Mouse (Mus musculus) G1E (cell line): Measurements from ENCODE around the gene Ccdc154.

Experiments used
- GATA1 ChIP-seq: IDR thresholded peaks from 2 replicates; pipeline ENCODE4 v1.6.1; 2012; ENCODE audit warnings: borderline replicate concordance, low read length, inconsistent platforms, mixed read lengths
- TAL1 ChIP-seq: conservative IDR thresholded peaks from 2 replicates; pipeline ENCODE4 v1.6.1; 2012; ENCODE audit warnings: low read depth, low read length, inconsistent platforms, mixed read lengths

DNA sequence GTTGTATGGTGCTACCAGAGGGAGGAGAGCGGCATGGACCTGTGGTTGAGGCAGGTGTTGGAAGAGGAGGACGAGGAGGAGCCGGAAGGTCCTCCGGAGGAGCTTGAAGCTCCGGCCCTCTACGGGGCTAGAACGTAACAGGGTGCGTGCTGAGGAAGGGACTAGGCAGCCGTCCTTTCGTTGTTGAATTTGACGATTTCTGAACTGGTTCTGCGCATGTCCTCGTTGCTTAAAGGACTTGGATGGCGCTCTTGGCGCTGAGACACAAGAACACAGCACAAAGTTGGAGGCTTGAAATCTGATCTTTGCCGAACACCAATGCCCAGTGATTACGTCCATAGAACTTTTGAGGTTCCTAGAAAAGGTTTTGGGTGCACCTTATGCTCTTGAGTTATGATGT, 22.7 kb downstream of the Ccdc154 start:
- TF ChIP-seq GATA1 (no peak), TAL1 (no peak)
